In the genomic region with DNA sequence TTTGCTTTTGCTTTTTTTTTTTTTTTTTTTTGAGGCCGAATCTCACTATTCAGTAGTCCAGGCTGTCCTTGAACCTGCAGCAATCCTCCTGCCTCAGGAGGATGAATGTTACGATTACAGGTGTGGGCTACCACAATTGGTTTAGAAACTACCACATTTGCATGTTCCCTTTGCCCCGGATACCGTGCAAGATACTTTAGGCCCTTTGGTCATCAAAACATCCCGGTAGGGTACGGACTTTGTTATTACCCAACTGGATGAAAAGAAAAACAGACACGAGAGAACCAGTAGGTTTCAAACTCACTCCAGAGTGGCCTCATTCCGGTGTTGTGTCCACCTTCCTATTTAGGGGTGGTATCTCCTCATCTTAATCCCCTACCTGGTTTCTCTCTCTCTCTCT, we compare ENCODE assay signal across 23 mouse cellular contexts. TPM values are rescaled to one million over a fixed set of nuclear protein-coding genes. Genes with fewer than 3 reads are reported as not detected.
DNase-seq lines count a peak whose midpoint lies in the region; ATAC-seq and TF ChIP-seq lines count a peak whose summit lies in the region.
"Had no signal": no experiment of that assay in that cellular context is flagged by ENCODE, and none has a peak within 500 bp of the region (broad histone marks: within the 10 kb centered on the region; RNA-seq: fewer than 3 reads in every experiment).

No protein-coding gene starts in this region.

- dilution Hi-C loops in CH12.LX (cut with MboI; ENCODE audit: extremely low pct_ligation_motif_present, extremely low pct_unique_long_range_greater_than_20kb, low sequenced_read_pairs), result no loop called here

- in situ Hi-C loops in CH12.LX (cut with MboI; ENCODE audit: low pct_ligation_motif_present, low pct_unique_long_range_greater_than_20kb, low sequenced_read_pairs), result no loop called here

- TF ChIP-seq CTCF in liver, adult 2 months (IDR thresholded peaks at IDR 0.05; ENCODE audit: low read depth, low read length), result no peak
- TF ChIP-seq CTCF in liver, postnatal 0 days (IDR thresholded peaks at IDR 0.05; ENCODE audit: low read depth), result no peak
- no peak for TF ChIP-seq CTCF in CH12.LX (conservative IDR thresholded peaks at IDR 0.05 in 1 of 2, IDR thresholded peaks at IDR 0.05 in 1 of 2; ENCODE audit: low read depth in 2 of 2, low read length in 2 of 2)

- no peak for ATAC-seq in liver, embryonic 11.5 days (replicated peaks; ENCODE audit: low FRiP score)
- peak; percentile 66 for ATAC-seq in liver, postnatal 0 days
- ATAC-seq in liver, embryonic 12.5 days, result no peak
- ATAC-seq: activated CD4-positive, CD25-positive, alpha-beta regulatory T cell, adult 4 months; CD4-positive, CD25-positive, alpha-beta regulatory T cell, adult 4 months; forebrain, embryonic 14.5 days; forebrain, embryonic 16.5 days; Patski had no signal

- peaks cover 7% of the 10 kb centered on the region for H3K4me1 ChIP-seq in liver, adult 2 months (ENCODE audit: control insufficient read depth, insufficient read depth, low read length)
- H3K4me1 ChIP-seq in liver, embryonic 11.5 days (replicated peaks; ENCODE audit: control insufficient read depth, insufficient read depth, low read length), result peaks cover 21% of the 10 kb centered on the region
- peaks cover 18% of the 10 kb centered on the region for H3K4me1 ChIP-seq in liver, postnatal 0 days (ENCODE audit: insufficient read depth)
- H3K4me1 ChIP-seq in liver, embryonic 12.5 days, result peaks cover 55% of the 10 kb centered on the region
- H3K4me1 ChIP-seq in CH12.LX (ENCODE audit: control insufficient read depth in 1 of 2, insufficient read depth in 2 of 2), result peaks cover 6% of the 10 kb centered on the region in 2 experiments; a peak in 3 of 4 replicates

- WGBS in liver, adult 2 months, result 32% methylated on average over 8 of the region's 8 CpGs
- 79% methylated on average over 8 of the region's 8 CpGs for WGBS in liver, embryonic 11.5 days
- WGBS in liver, postnatal 0 days (ENCODE audit: insufficient replicate concordance), result 69% methylated on average over 8 of the region's 8 CpGs
- WGBS in liver, embryonic 12.5 days (ENCODE audit: insufficient replicate concordance), result 74% methylated on average over 8 of the region's 8 CpGs

- no peaks in the 10 kb centered on the region for H3K36me3 ChIP-seq in liver, adult 2 months (ENCODE audit: control insufficient read depth, insufficient read depth, low read length)
- no peaks in the 10 kb centered on the region for H3K36me3 ChIP-seq in liver, embryonic 11.5 days (ENCODE audit: control insufficient read depth, insufficient read depth, low read length)
- 0 out of 2 replicates have a peak, but pooled peaks cover 6% of the 10 kb centered on the region for H3K36me3 ChIP-seq in liver, postnatal 0 days (replicated peaks; ENCODE audit: insufficient read depth, low read length)
- H3K36me3 ChIP-seq in liver, embryonic 12.5 days, result no peaks in the 10 kb centered on the region
- H3K36me3 ChIP-seq in CH12.LX (replicated peaks in 1 of 2; ENCODE audit: control insufficient read depth in 1 of 2, insufficient read depth in 1 of 2, low read length in 1 of 2), result no peaks in the 10 kb centered on the region
- H3K36me3 ChIP-seq: embryonic facial prominence, embryonic 10.5 days; embryonic facial prominence, embryonic 12.5 days had no signal

- DNase-seq in liver, adult 2 months (ENCODE audit: extremely low read depth, low read depth, low spot score), result peak; percentile 63
- no peak for DNase-seq in liver, embryonic 11.5 days (ENCODE audit: low spot score)
- DNase-seq in liver, postnatal 0 days, result peak; percentile 42
- DNase-seq in CH12.LX (ENCODE audit: extremely low read depth), result no peak
- DNase-seq in lung, postnatal 36 days, result no peak
- DNase-seq: adrenal gland, adult 8-10 months; adrenal gland, postnatal 14 days; adrenal gland, postnatal 36 days; B cell, adult 2 months; cerebellum, adult 11-12 months; cerebellum, adult 2 months; cerebellum, adult 9-10 months; cerebellum, postnatal 10 days; cerebellum, postnatal 25 days had no signal

- H3K4me3 ChIP-seq in liver, adult 2 months (ENCODE audit: insufficient read depth, low read depth, low read length), result no peak overlapping the region
- H3K4me3 ChIP-seq in liver, embryonic 11.5 days (ENCODE audit: low read depth, low read length), result no peak overlapping the region
- H3K4me3 ChIP-seq in liver, postnatal 0 days (ENCODE audit: low read depth, low read length), result no peak overlapping the region
- no peak overlapping the region for H3K4me3 ChIP-seq in liver, embryonic 12.5 days
- H3K4me3 ChIP-seq in CH12.LX (replicated peaks in 1 of 3; ENCODE audit: low read depth in 2 of 3, low read length in 2 of 3, poor library complexity in 1 of 3), result no peak overlapping the region
- H3K4me3 ChIP-seq: embryonic facial prominence, embryonic 10.5 days; embryonic facial prominence, embryonic 12.5 days had no signal

- no peaks in the 10 kb centered on the region for H3K79me2 ChIP-seq in liver, adult 2 months (ENCODE audit: control insufficient read depth, insufficient read depth, low read length)
- H3K79me2 ChIP-seq in CH12.LX (replicated peaks; ENCODE audit: control insufficient read depth, extremely low read depth, insufficient read depth, poor library complexity, severe bottlenecking), result no peaks in the 10 kb centered on the region

- TF ChIP-seq POLR2A in liver, adult 2 months (IDR thresholded peaks at IDR 0.05; ENCODE audit: extremely low read depth, insufficient read depth, low read length), result no peak
- TF ChIP-seq POLR2A in CH12.LX (IDR thresholded peaks at IDR 0.05; ENCODE audit: low read depth, low read length), result no peak

- peak overlapping the region; percentile 37; the same call in 1 of the 2 replicates for H3K27ac ChIP-seq in liver, adult 2 months (replicated peaks; ENCODE audit: insufficient read depth, low read depth, low read length)
- no peak overlapping the region for H3K27ac ChIP-seq in liver, embryonic 11.5 days (ENCODE audit: low read depth, low read length)
- peak overlapping the region; percentile 77 for H3K27ac ChIP-seq in liver, postnatal 0 days (ENCODE audit: low read depth)
- H3K27ac ChIP-seq in liver, embryonic 12.5 days, result no peak overlapping the region
- no peak overlapping the region for H3K27ac ChIP-seq in CH12.LX (ENCODE audit: insufficient read depth, low read depth)
- H3K27ac ChIP-seq: embryonic facial prominence, embryonic 10.5 days; embryonic facial prominence, embryonic 12.5 days had no signal

- no peaks in the 10 kb centered on the region for H3K27me3 ChIP-seq in liver, adult 2 months (ENCODE audit: control insufficient read depth, insufficient read depth, low read length)
- no peaks in the 10 kb centered on the region for H3K27me3 ChIP-seq in liver, embryonic 11.5 days (replicated peaks; ENCODE audit: control insufficient read depth, insufficient read depth, low read length)
- no peaks in the 10 kb centered on the region for H3K27me3 ChIP-seq in liver, postnatal 0 days (ENCODE audit: insufficient read depth, low read length)
- H3K27me3 ChIP-seq in liver, embryonic 12.5 days (replicated peaks), result no peaks in the 10 kb centered on the region
- H3K27me3 ChIP-seq in CH12.LX (replicated peaks), result peaks cover 3% of the 10 kb centered on the region
- H3K27me3 ChIP-seq: embryonic facial prominence, embryonic 12.5 days; Patski had no signal

- no peak for TF ChIP-seq RAD21 in CH12.LX (IDR thresholded peaks at IDR 0.05; ENCODE audit: low read depth, low read length)

- no peak overlapping the region for H3K4me2 ChIP-seq in liver, embryonic 11.5 days
- no peak overlapping the region for H3K4me2 ChIP-seq in liver, postnatal 0 days (ENCODE audit: low read depth, low read length)
- H3K4me2 ChIP-seq in liver, embryonic 12.5 days, result no peak overlapping the region
- H3K4me2 ChIP-seq in CH12.LX (ENCODE audit: insufficient read depth, low read depth, poor library complexity, severe bottlenecking), result 0 out of 2 replicates have a peak overlapping the region, but pooled peaks have one; percentile 8
- H3K4me2 ChIP-seq: embryonic facial prominence, embryonic 12.5 days had no signal

- H3K9me3 ChIP-seq in liver, embryonic 11.5 days (ENCODE audit: control insufficient read depth, low read length), result no peaks in the 10 kb centered on the region
- H3K9me3 ChIP-seq in liver, postnatal 0 days (ENCODE audit: low read length), result no peaks in the 10 kb centered on the region
- no peaks in the 10 kb centered on the region for H3K9me3 ChIP-seq in liver, embryonic 12.5 days (replicated peaks)
- no peaks in the 10 kb centered on the region for H3K9me3 ChIP-seq in CH12.LX (replicated peaks; ENCODE audit: low read length)
- H3K9me3 ChIP-seq: embryonic facial prominence, embryonic 10.5 days; embryonic facial prominence, embryonic 12.5 days; G1E had no signal

- no peak overlapping the region for H3K9ac ChIP-seq in liver, adult 2 months (ENCODE audit: low read depth, low read length)
- H3K9ac ChIP-seq in liver, embryonic 11.5 days (ENCODE audit: low read depth, low read length), result no peak overlapping the region
- no peak overlapping the region for H3K9ac ChIP-seq in liver, postnatal 0 days (replicated peaks)
- no peak overlapping the region for H3K9ac ChIP-seq in liver, embryonic 12.5 days
- no peak overlapping the region for H3K9ac ChIP-seq in CH12.LX (ENCODE audit: insufficient read depth, low read depth)
- H3K9ac ChIP-seq: embryonic facial prominence, embryonic 12.5 days had no signal

- TF ChIP-seq EP300 in liver, postnatal 0 days (IDR thresholded peaks at IDR 0.05; ENCODE audit: low read depth), result peak; percentile 67
- no peak for TF ChIP-seq EP300 in CH12.LX (IDR thresholded peaks at IDR 0.05; ENCODE audit: low read length)

RNA-seq across cellular contexts. Expression of a gene that starts 22.8 kb away (rescaled TPM):
- total RNA-seq in liver, adult 2 months (2014; rRNA removed), result 2.5 and 3.4 TPM in 2 replicates
- 6.7 and 8.1 TPM in 2 replicates for polyA plus RNA-seq in liver, adult 2 months (2012; rRNA removed)
- polyA plus RNA-seq in liver, embryonic 11.5 days (2014; fragmentation: Nextera tagmentation; extraction: Ambion mirVana), result 43.1 and 45.9 TPM in 2 replicates
- polyA plus RNA-seq in liver, postnatal 0 days (2015; fragmentation: Nextera tagmentation; extraction: Ambion mirVana), result 8.9 and 10.6 TPM in 2 replicates
- polyA plus RNA-seq in liver, embryonic 12.5 days (2016; fragmentation: Nextera tagmentation; extraction: Ambion mirVana), result 34.6 and 35.2 TPM in 2 replicates
- total RNA-seq in CH12.LX (2012; rRNA removed), result 28.0 and 40.1 TPM in 2 replicates
- total RNA-seq in CH12.LX (2014; rRNA removed), result 24.0 and 24.4 TPM in 2 replicates
- polyA plus RNA-seq in CH12.LX (2012; ENCODE audit: insufficient read length, low read depth), result 57.4 and 60.5 TPM in 2 replicates

RNA-seq across cellular contexts. Expression of a gene that starts 22.9 kb away (rescaled TPM):
- 14.4 and 15.0 TPM in 2 replicates for total RNA-seq in liver, adult 2 months (2014; rRNA removed)
- polyA plus RNA-seq in liver, adult 2 months (2012; rRNA removed), result 15.0 and 19.4 TPM in 2 replicates
- polyA plus RNA-seq in liver, embryonic 11.5 days (2014; fragmentation: Nextera tagmentation; extraction: Ambion mirVana), result 48.9 and 53.3 TPM in 2 replicates
- polyA plus RNA-seq in liver, postnatal 0 days (2015; fragmentation: Nextera tagmentation; extraction: Ambion mirVana), result 13.5 and 14.4 TPM in 2 replicates
- polyA plus RNA-seq in liver, embryonic 12.5 days (2016; fragmentation: Nextera tagmentation; extraction: Ambion mirVana), result 31.2 and 32.6 TPM in 2 replicates
- total RNA-seq in CH12.LX (2012; rRNA removed), result 30.5 and 31.0 TPM in 2 replicates
- total RNA-seq in CH12.LX (2014; rRNA removed), result 42.5 and 43.5 TPM in 2 replicates
- 31.1 and 31.2 TPM in 2 replicates for polyA plus RNA-seq in CH12.LX (2012; ENCODE audit: insufficient read length, low read depth)

RNA-seq across cellular contexts. Expression of a gene that starts 22.9 kb away (rescaled TPM):
- total RNA-seq in liver, adult 2 months (2014; rRNA removed), result 1.2 and 1.9 TPM in 2 replicates
- polyA plus RNA-seq in liver, adult 2 months (2012; rRNA removed), result 0.14 and 0.31 TPM in 2 replicates
- 1.5 and 2.5 TPM in 2 replicates for polyA plus RNA-seq in liver, embryonic 11.5 days (2014; fragmentation: Nextera tagmentation; extraction: Ambion mirVana)
- 0.79 and 0.82 TPM in 2 replicates for polyA plus RNA-seq in liver, postnatal 0 days (2015; fragmentation: Nextera tagmentation; extraction: Ambion mirVana)
- 2.3 and 2.7 TPM in 2 replicates for polyA plus RNA-seq in liver, embryonic 12.5 days (2016; fragmentation: Nextera tagmentation; extraction: Ambion mirVana)
- 1.7 and 1.8 TPM in 2 replicates for total RNA-seq in CH12.LX (2012; rRNA removed)
- 1.8 and 2.5 TPM in 2 replicates for total RNA-seq in CH12.LX (2014; rRNA removed)
- polyA plus RNA-seq in CH12.LX (2012; ENCODE audit: insufficient read length, low read depth), result 1.1 and 2.6 TPM in 2 replicates

RNA-seq across cellular contexts. Expression of a gene that starts 42.0 kb away (rescaled TPM):
- total RNA-seq in liver, adult 2 months (2014; rRNA removed), result 1.2 and 2.1 TPM in 2 replicates
- 2.2 TPM in 2 replicates for polyA plus RNA-seq in liver, adult 2 months (2012; rRNA removed)
- 4.1 and 4.8 TPM in 2 replicates for polyA plus RNA-seq in liver, embryonic 11.5 days (2014; fragmentation: Nextera tagmentation; extraction: Ambion mirVana)
- 1.2 and 1.6 TPM in 2 replicates for polyA plus RNA-seq in liver, postnatal 0 days (2015; fragmentation: Nextera tagmentation; extraction: Ambion mirVana)
- polyA plus RNA-seq in liver, embryonic 12.5 days (2016; fragmentation: Nextera tagmentation; extraction: Ambion mirVana), result 5.0 and 6.2 TPM in 2 replicates
- total RNA-seq in CH12.LX (2012; rRNA removed), result 2.6 and 3.4 TPM in 2 replicates
- total RNA-seq in CH12.LX (2014; rRNA removed), result 2.6 and 2.7 TPM in 2 replicates
- polyA plus RNA-seq in CH12.LX (2012; ENCODE audit: insufficient read length, low read depth), result 3.7 and 4.3 TPM in 2 replicates

Comparison
In these comparisons a context has a peak if more than half of its experiments do, and no peak if none do; other contexts are left out.
1. DNase-seq: peak in liver, adult 2 months (single experiment) and liver, postnatal 0 days (single experiment); none in liver, embryonic 11.5 days (single experiment), CH12.LX (single experiment) and lung, postnatal 36 days (single experiment).
2. H3K27ac ChIP-seq: peak in liver, adult 2 months (single experiment) and liver, postnatal 0 days (single experiment); none in liver, embryonic 11.5 days (single experiment), liver, embryonic 12.5 days (single experiment) and CH12.LX (single experiment).